In genomic region chr8:46799706-46800105, GRCm38 (mm10) we compare ENCODE assay signal across 12 mouse cellular contexts.
DNase-seq lines count a peak whose midpoint lies in the region; ATAC-seq and TF ChIP-seq lines count a peak whose summit lies in the region.
"Had no signal": no experiment of that assay in that cellular context is flagged by ENCODE, and none has a peak within 500 bp of the region (broad histone marks: within the 10 kb centered on the region; RNA-seq: fewer than 3 reads in every experiment).

No protein-coding gene starts in this region.

- DNase-seq in kidney, adult 11 months, result peak; percentile 70
- peak; percentile 73 for DNase-seq in adipocyte (ENCODE audit: low spot score)
- peak; percentile 93 for DNase-seq in kidney, adult 9 months
- DNase-seq in lung, postnatal 25 days (ENCODE audit: low spot score), result peak; percentile 75
- DNase-seq in midbrain, postnatal 0 days (ENCODE audit: low spot score), result no peak
- no peak for DNase-seq in layer of hippocampus, postnatal 10 days (ENCODE audit: low spot score in 2 of 2)
- DNase-seq in frontal cortex, postnatal 36 days (ENCODE audit: low spot score in 2 of 2), result no peak
- DNase-seq: right cerebral cortex, postnatal 4 days; thymus, adult 2 months had no signal

- H3K4me3 ChIP-seq in kidney, embryonic 16.5 days (ENCODE audit: low read length), result no peak overlapping the region
- H3K4me3 ChIP-seq in midbrain, postnatal 0 days (ENCODE audit: low read depth, low read length), result no peak overlapping the region
- H3K4me3 ChIP-seq: forebrain, embryonic 10.5 days had no signal

- no peaks in the 10 kb centered on the region for H3K9me3 ChIP-seq in kidney, embryonic 16.5 days (ENCODE audit: low read length)
- no peaks in the 10 kb centered on the region for H3K9me3 ChIP-seq in midbrain, postnatal 0 days (ENCODE audit: low read length)
- H3K9me3 ChIP-seq: forebrain, embryonic 10.5 days had no signal

- H3K36me3 ChIP-seq in kidney, embryonic 16.5 days (ENCODE audit: insufficient read depth, low read length), result peaks cover 12% of the 10 kb centered on the region
- H3K36me3 ChIP-seq in midbrain, postnatal 0 days (ENCODE audit: insufficient read depth, low read length), result no peaks in the 10 kb centered on the region

- no peak overlapping the region for H3K9ac ChIP-seq in kidney, embryonic 16.5 days (replicated peaks; ENCODE audit: low read length)
- no peak overlapping the region for H3K9ac ChIP-seq in midbrain, postnatal 0 days (replicated peaks; ENCODE audit: low read length, poor library complexity, severe bottlenecking)

- no peaks in the 10 kb centered on the region for H3K27me3 ChIP-seq in kidney, embryonic 16.5 days (ENCODE audit: insufficient read depth, low read length)
- H3K27me3 ChIP-seq in midbrain, postnatal 0 days (ENCODE audit: insufficient read depth, low read length), result no peaks in the 10 kb centered on the region

- H3K27ac ChIP-seq in kidney, embryonic 16.5 days (ENCODE audit: low read length), result no peak overlapping the region
- no peak overlapping the region for H3K27ac ChIP-seq in midbrain, postnatal 0 days (ENCODE audit: low read depth, low read length)
- H3K27ac ChIP-seq: forebrain, embryonic 10.5 days had no signal

- no peak for TF ChIP-seq CTCF in midbrain, postnatal 0 days (IDR thresholded peaks at IDR 0.05)

- no peak for ATAC-seq in kidney, embryonic 16.5 days (ENCODE audit: low FRiP score, low TSS enrichment)
- no peak for ATAC-seq in midbrain, postnatal 0 days (ENCODE audit: low FRiP score)
- ATAC-seq: midbrain, embryonic 16.5 days had no signal

- WGBS in kidney, embryonic 16.5 days, result 25% methylated on average over 2 of the region's 2 CpGs
- WGBS in midbrain, postnatal 0 days, result 80% methylated on average over 2 of the region's 2 CpGs

- peaks cover 4% of the 10 kb centered on the region; the same call in 1 of the 2 replicates for H3K4me1 ChIP-seq in kidney, embryonic 16.5 days (ENCODE audit: insufficient read depth, low read length)
- H3K4me1 ChIP-seq in midbrain, postnatal 0 days (ENCODE audit: insufficient read depth, low read length), result no peaks in the 10 kb centered on the region
- H3K4me1 ChIP-seq: forebrain, embryonic 10.5 days had no signal

- H3K4me2 ChIP-seq in kidney, embryonic 16.5 days (replicated peaks; ENCODE audit: low read depth, low read length), result no peak overlapping the region
- H3K4me2 ChIP-seq in midbrain, postnatal 0 days (ENCODE audit: low read depth, low read length, poor library complexity, severe bottlenecking), result no peak overlapping the region

Comparison
In these comparisons a context has a peak if more than half of its experiments do, and no peak if none do; other contexts are left out.
1. DNase-seq: peak in kidney, adult 11 months (single experiment), adipocyte (single experiment), kidney, adult 9 months (single experiment) and lung, postnatal 25 days (single experiment); none in midbrain, postnatal 0 days (single experiment), layer of hippocampus, postnatal 10 days (0 of 2) and frontal cortex, postnatal 36 days (0 of 2).